Mouse (Mus musculus) bone marrow macrophage, adult 2 months (primary cell): ENCODE results near the gene Vill.

Source experiments
- CTCF ChIP-seq: IDR thresholded peaks from 2 replicates; pipeline ENCODE4 v1.5.1; 2012; ENCODE audit warnings: low read depth, mild to moderate bottlenecking, low read length, moderate library complexity
- POLR2A ChIP-seq: IDR thresholded peaks from 2 replicates; pipeline ENCODE4 v1.6.1; 2012; ENCODE audit warnings: mild to moderate bottlenecking, low read depth, low read length, borderline replicate concordance

GRCm38 (mm10) chr9:119016785-119017507 lies 35.6 kb upstream of the Vill start:
- TF ChIP-seq CTCF (no peak), POLR2A (no peak)
